Mouse (Mus musculus): ENCODE data around the gene 9230104L09Rik. TPM values are rescaled to one million over a fixed set of nuclear protein-coding genes. Genes with fewer than 3 reads are reported as not detected.

Gene 9230104L09Rik
- total and polyA plus RNA-seq, 3 experiments = not detected

DNA sequence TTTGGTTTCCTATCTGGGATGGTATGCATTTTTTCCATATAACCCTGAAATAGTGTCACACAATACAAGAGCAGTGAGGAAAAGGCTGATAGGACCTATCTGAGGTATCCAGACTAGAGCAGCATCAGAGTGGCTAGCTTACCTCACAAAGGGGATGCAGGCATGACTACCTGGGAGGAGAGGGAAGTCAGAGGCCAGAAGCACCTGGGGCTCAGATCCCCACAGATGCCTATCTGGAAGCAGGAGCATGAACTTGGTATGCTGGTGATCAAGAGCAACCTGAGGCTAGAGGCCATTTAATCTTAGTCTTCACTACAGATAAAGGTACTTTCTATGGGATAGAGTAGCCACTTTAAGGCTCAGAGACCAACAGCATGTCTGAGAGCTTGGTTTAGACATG lies 44.9 kb downstream of the 9230104L09Rik start, which contains the start of gene Cst13:
Cst13 (plus strand) TSS at position 173 of the 400 bp plus-strand sequence.
- Histone ChIP-seq H3K4me1 (ENCODE audit: control insufficient read depth in 1 of 2, insufficient read depth in 2 of 2) (no peaks in the 10 kb centered on the region), H3K4me2 (ENCODE audit: insufficient read depth, low read depth, poor library complexity, severe bottlenecking) (no peak within 1 kb of the TSS), H3K27me3 (replicated peaks) (peaks cover 2% of the 10 kb centered on the region), H3K36me3 (replicated peaks in 1 of 2; ENCODE audit: control insufficient read depth in 1 of 2, insufficient read depth in 1 of 2, low read length in 1 of 2) (no peaks in the 10 kb centered on the region), H3K4me3 (replicated peaks in 1 of 3; ENCODE audit: low read depth in 2 of 3, low read length in 2 of 3, poor library complexity in 1 of 3) (no peak within 1 kb of the TSS), H3K27ac (ENCODE audit: insufficient read depth, low read depth) (no peak within 1 kb of the TSS), H3K9ac (ENCODE audit: insufficient read depth, low read depth) (no peak within 1 kb of the TSS), H3K9me3 (replicated peaks; ENCODE audit: low read length) (no peaks in the 10 kb centered on the region), H3K79me2 (replicated peaks; ENCODE audit: control insufficient read depth, extremely low read depth, insufficient read depth, poor library complexity, severe bottlenecking) (no peaks in the 10 kb centered on the region)
- no peak for DNase-seq (ENCODE audit: extremely low read depth)
- in situ Hi-C loops (cut with MboI; ENCODE audit: low pct_ligation_motif_present, low pct_unique_long_range_greater_than_20kb, low sequenced_read_pairs) = loop anchor here (10.0 kb wide), 1 partner anchor 45 kb away; the partner anchor contains the start of gene Cst11
- TF ChIP-seq E2F4 (IDR thresholded peaks at IDR 0.05; ENCODE audit: insufficient replicate concordance, low read depth, low read length) (no peak), ELF1 (IDR thresholded peaks at IDR 0.05; ENCODE audit: low read depth, low read length) (no peak), NELFE (IDR thresholded peaks at IDR 0.05; ENCODE audit: low read depth, low read length) (no peak), ZMIZ1 (IDR thresholded peaks at IDR 0.05; ENCODE audit: low read depth, low read length) (no peak), USF1 (IDR thresholded peaks at IDR 0.05; ENCODE audit: low read depth, low read length) (no peak), POLR2AphosphoS2 (IDR thresholded peaks at IDR 0.05; ENCODE audit: low read depth, low read length) (no peak), HCFC1 (IDR thresholded peaks at IDR 0.05; ENCODE audit: low read depth, low read length) (no peak), CHD1 (IDR thresholded peaks at IDR 0.05; ENCODE audit: low read depth, low read length) (no peak), MXI1 (IDR thresholded peaks at IDR 0.05; ENCODE audit: low read depth, low read length) (no peak), CTCF (conservative IDR thresholded peaks at IDR 0.05 in 1 of 2, IDR thresholded peaks at IDR 0.05 in 1 of 2; ENCODE audit: low read depth in 2 of 2, low read length in 2 of 2) (no peak), GABPA (IDR thresholded peaks at IDR 0.05; ENCODE audit: insufficient replicate concordance, low read depth, low read length) (no peak), IRF4 (IDR thresholded peaks at IDR 0.05; ENCODE audit: low read depth, low read length) (no peak), SIN3A (IDR thresholded peaks at IDR 0.05; ENCODE audit: low read length) (no peak), ZC3H11A (IDR thresholded peaks at IDR 0.05; ENCODE audit: low read depth, low read length) (no peak), RAD21 (IDR thresholded peaks at IDR 0.05; ENCODE audit: low read depth, low read length) (no peak)
- dilution Hi-C loops (cut with MboI; ENCODE audit: extremely low pct_ligation_motif_present, extremely low pct_unique_long_range_greater_than_20kb, low sequenced_read_pairs) = no loop called here

DNA sequence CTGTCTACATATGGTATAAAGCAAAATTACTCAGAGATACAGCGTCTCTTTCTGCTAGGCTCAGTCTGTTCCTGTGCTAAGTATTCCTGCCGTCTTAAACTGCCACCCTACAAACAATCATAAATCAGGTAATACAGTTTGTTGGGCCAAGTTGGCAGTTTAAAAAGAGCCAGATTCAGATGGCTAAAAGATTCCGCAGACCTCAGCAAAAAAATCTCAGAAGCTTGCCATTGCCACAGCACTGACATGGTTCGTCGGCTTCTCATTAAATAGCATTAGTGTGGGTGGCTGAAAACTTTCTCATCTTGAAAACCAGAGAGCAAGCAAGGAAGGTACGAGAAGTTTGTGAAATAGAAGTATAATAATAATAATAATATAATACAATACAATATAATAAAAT lies 58.1 kb downstream of the 9230104L09Rik start:
- no peak overlapping the region for H3K9ac ChIP-seq (ENCODE audit: insufficient read depth, low read depth)
- H3K9me3 ChIP-seq (replicated peaks; ENCODE audit: low read length) = no peaks in the 10 kb centered on the region
- no peaks in the 10 kb centered on the region for H3K79me2 ChIP-seq (replicated peaks; ENCODE audit: control insufficient read depth, extremely low read depth, insufficient read depth, poor library complexity, severe bottlenecking)
- peak; percentile 6 for DNase-seq (ENCODE audit: extremely low read depth)
- no peaks in the 10 kb centered on the region for H3K4me1 ChIP-seq (ENCODE audit: control insufficient read depth in 1 of 2, insufficient read depth in 2 of 2)
- TF ChIP-seq ELF1 (IDR thresholded peaks at IDR 0.05; ENCODE audit: low read depth, low read length) = no peak
- no peak for TF ChIP-seq RCOR1 (conservative IDR thresholded peaks at IDR 0.05; ENCODE audit: low read depth, low read length)
- TF ChIP-seq ZNF384 (IDR thresholded peaks at IDR 0.05; ENCODE audit: low read depth, low read length) = no peak
- TF ChIP-seq IRF4 (IDR thresholded peaks at IDR 0.05; ENCODE audit: low read depth, low read length) = no peak
- TF ChIP-seq MAFK (IDR thresholded peaks at IDR 0.05; ENCODE audit: insufficient replicate concordance, low read length) = peak; percentile 94
- TF ChIP-seq SIN3A (IDR thresholded peaks at IDR 0.05; ENCODE audit: low read length) = no peak
- TF ChIP-seq ZKSCAN1 (IDR thresholded peaks at IDR 0.05; ENCODE audit: borderline replicate concordance, low read depth, low read length) = no peak
- TF ChIP-seq USF1 (IDR thresholded peaks at IDR 0.05; ENCODE audit: low read depth, low read length) = no peak
- H3K27me3 ChIP-seq (replicated peaks) = no peaks in the 10 kb centered on the region
- H3K4me3 ChIP-seq (replicated peaks in 1 of 3; ENCODE audit: low read depth in 2 of 3, low read length in 2 of 3, poor library complexity in 1 of 3) = no peak overlapping the region
- in situ Hi-C loops (cut with MboI; ENCODE audit: low pct_ligation_motif_present, low pct_unique_long_range_greater_than_20kb, low sequenced_read_pairs) (no loop called here), dilution Hi-C loops (cut with MboI; ENCODE audit: extremely low pct_ligation_motif_present, extremely low pct_unique_long_range_greater_than_20kb, low sequenced_read_pairs) (no loop called here)
- H3K36me3 ChIP-seq (replicated peaks in 1 of 2; ENCODE audit: control insufficient read depth in 1 of 2, insufficient read depth in 1 of 2, low read length in 1 of 2) = no peaks in the 10 kb centered on the region
- H3K4me2 ChIP-seq (ENCODE audit: insufficient read depth, low read depth, poor library complexity, severe bottlenecking) = no peak overlapping the region
- H3K27ac ChIP-seq (ENCODE audit: insufficient read depth, low read depth) = no peak overlapping the region

All from CH12.LX (cell line).